Mouse (Mus musculus) frontal cortex, adult 2 months (tissue): ENCODE measurements around the gene Olfr558. TPM values are rescaled to one million over a fixed set of nuclear protein-coding genes. Genes with fewer than 3 reads are reported as not detected.

Experiments used
- DNase-seq, 2 experiments: peaks; one replicate each; pipeline ENCODE4 v3.0.0; 2022; ENCODE audit warnings: low spot score in 1 of 2; ENCODE audit errors: extremely low spot score in 1 of 2
- polyA plus RNA-seq: library from polyadenylated mRNA; depleted of rRNA; stranded (reverse); fragments of >200 nt; gene quantifications from 2 replicates; pipeline ENCODE4 v1.2.3, GENCODE M21; 2012; rRNA removed

Olfr558 gene
- 0.67 and 0.68 TPM in 2 replicates for polyA plus RNA-seq

GRCm38 (mm10) chr7:102701915-102702314 is at the start of gene Olfr558:
TSS of gene Olfr558 (plus strand) at chr7:102702215.
- DNase-seq: no peak

GRCm38 (mm10) chr7:102658523-102658922 is 43.5 kb upstream of the Olfr558 start, which contains the start of gene Olfr555:
TSS of gene Olfr555 (plus strand) at chr7:102658823.
- DNase-seq: no peak

- DNase-seq: no peak
Observed at GRCm38 (mm10) chr7:102664599-102664998, 37.4 kb upstream of the Olfr558 start, which contains the start of gene Olfr556. TSS of gene Olfr556 (plus strand) at chr7:102664899.

- DNase-seq: peak in 1 of 2 experiments; percentile 57
Observed at GRCm38 (mm10) chr7:102665378-102665777, 36.6 kb upstream of the Olfr558 start.

GRCm38 (mm10) chr7:102676225-102676624 is 25.8 kb upstream of the Olfr558 start:
- no peak for DNase-seq

GRCm38 (mm10) chr7:102681916-102682315 is 20.1 kb upstream of the Olfr558 start:
- DNase-seq: no peak

- DNase-seq: peak; percentile 84 to 94
Observed at GRCm38 (mm10) chr7:102686944-102687501, 15.0 kb upstream of the Olfr558 start, which contains the start of gene Trim68. TSS of gene Trim68 (minus strand) at chr7:102687327.

GRCm38 (mm10) chr7:102695358-102696125 is 6.5 kb upstream of the Olfr558 start, which contains the start of gene Olfr557:
TSS of gene Olfr557 (plus strand) at chr7:102695910.
- peak in 1 of 2 experiments; percentile 60 for DNase-seq

- DNase-seq: no peak
Observed at GRCm38 (mm10) chr7:102698461-102698860, 3.6 kb upstream of the Olfr558 start.

- no peak for DNase-seq
Observed at GRCm38 (mm10) chr7:102718970-102719369, 17.0 kb downstream of the Olfr558 start, which contains the start of gene Olfr33. TSS of gene Olfr33 (minus strand) at chr7:102719070.

GRCm38 (mm10) chr7:102727391-102727790 is 25.4 kb downstream of the Olfr558 start, which contains the start of gene Olfr559:
TSS of gene Olfr559 (minus strand) at chr7:102727491.
- DNase-seq: no peak

GRCm38 (mm10) chr7:102733793-102734192 is 31.8 kb downstream of the Olfr558 start:
- DNase-seq: no peak

- DNase-seq: no peak
Observed at GRCm38 (mm10) chr7:102737705-102738104, 35.7 kb downstream of the Olfr558 start.

- peak in 1 of 2 experiments; percentile 1 for DNase-seq
Observed at GRCm38 (mm10) chr7:102752086-102752485, 50.1 kb downstream of the Olfr558 start.

- no peak for DNase-seq
Observed at GRCm38 (mm10) chr7:102759266-102759665, 57.3 kb downstream of the Olfr558 start, which contains the start of the genes Olfr560 and Olfr78. TSS of gene Olfr560 (minus strand) at chr7:102759366. TSS of gene Olfr78 (minus strand) at chr7:102759471.

Other genes starting within 250 kb of the Olfr558 start
- gene Olfr543, start 220.5 kb upstream of the Olfr558 start, polyA plus RNA-seq: 0.08 TPM in 1 of 2 replicates, not detected in the other
- not detected in 2 replicates for gene Olfr544, start 213.9 kb upstream of the Olfr558 start, polyA plus RNA-seq
- 0.10 TPM in 1 of 2 replicates, not detected in the other for gene Olfr545, start 202.6 kb upstream of the Olfr558 start, polyA plus RNA-seq
- gene Olfr547, start 167.5 kb upstream of the Olfr558 start, polyA plus RNA-seq: not detected in 2 replicates
- not detected in 2 replicates for gene Olfr548-ps1, start 161.3 kb upstream of the Olfr558 start, polyA plus RNA-seq
- gene Olfr549, start 152.3 kb upstream of the Olfr558 start, polyA plus RNA-seq: 0.08 TPM in 1 of 2 replicates, not detected in the other
- 2.3 and 2.8 TPM in 2 replicates for gene Trim21, start 136.7 kb upstream of the Olfr558 start, polyA plus RNA-seq
- gene Olfr550, start 130.8 kb upstream of the Olfr558 start, polyA plus RNA-seq: 0.04 TPM in 1 of 2 replicates, not detected in the other
- gene Olfr551, start 110.3 kb upstream of the Olfr558 start, polyA plus RNA-seq: not detected in 2 replicates
- not detected in 2 replicates for gene Olfr552, start 104.4 kb upstream of the Olfr558 start, polyA plus RNA-seq
- not detected in 2 replicates for gene Olfr553, start 84.0 kb upstream of the Olfr558 start, polyA plus RNA-seq
- not detected in 2 replicates for gene Olfr554, start 63.8 kb upstream of the Olfr558 start, polyA plus RNA-seq
- gene Olfr555, start 43.4 kb upstream of the Olfr558 start, polyA plus RNA-seq: not detected in 2 replicates
- gene Olfr556, start 37.3 kb upstream of the Olfr558 start, polyA plus RNA-seq: not detected in 2 replicates
- gene Trim68, start 14.9 kb upstream of the Olfr558 start, polyA plus RNA-seq: 16.2 and 16.3 TPM in 2 replicates
- not detected in 2 replicates for gene Olfr557, start 6.3 kb upstream of the Olfr558 start, polyA plus RNA-seq
- not detected in 2 replicates for gene Olfr33, start 16.9 kb downstream of the Olfr558 start, polyA plus RNA-seq
- not detected in 2 replicates for gene Olfr559, start 25.3 kb downstream of the Olfr558 start, polyA plus RNA-seq
- gene Olfr560, start 57.2 kb downstream of the Olfr558 start, polyA plus RNA-seq: 0.14 and 0.21 TPM in 2 replicates
- gene Olfr78, start 57.3 kb downstream of the Olfr558 start, polyA plus RNA-seq: 4.4 and 5.7 TPM in 2 replicates
- gene Olfr561, start 69.0 kb downstream of the Olfr558 start, polyA plus RNA-seq: not detected in 2 replicates
- not detected in 2 replicates for gene Olfr564, start 101.3 kb downstream of the Olfr558 start, polyA plus RNA-seq
- 0.11 TPM in 1 of 2 replicates, not detected in the other for gene Olfr566, start 156.6 kb downstream of the Olfr558 start, polyA plus RNA-seq
- not detected in 2 replicates for gene Olfr568, start 174.9 kb downstream of the Olfr558 start, polyA plus RNA-seq
- gene Olfr569, start 188.7 kb downstream of the Olfr558 start, polyA plus RNA-seq: not detected in 2 replicates
- gene Olfr570, start 192.4 kb downstream of the Olfr558 start, polyA plus RNA-seq: not detected in 2 replicates
- not detected in 2 replicates for gene Olfr571, start 215.3 kb downstream of the Olfr558 start, polyA plus RNA-seq
- not detected in 2 replicates for gene Olfr572, start 222.2 kb downstream of the Olfr558 start, polyA plus RNA-seq
- gene Olfr573-ps1, start 240.4 kb downstream of the Olfr558 start, polyA plus RNA-seq: not detected in 2 replicates
- gene Olfr574, start 246.3 kb downstream of the Olfr558 start, polyA plus RNA-seq: not detected in 2 replicates